Mouse (Mus musculus) testis, postnatal 14 days (tissue): ENCODE data around the gene Ptchd1.

Experiments used
- DNase-seq: peaks from one replicate; pipeline ENCODE4 v3.0.0; 2021; ENCODE audit warnings: low spot score

Ptchd1 gene

GRCm38 (mm10) chrX:155623701-155624281 is at the start of gene Ptchd1:
Gene Ptchd1 (minus strand): TSS chrX:155623814.
- no peak for DNase-seq

- DNase-seq: no peak
Measured at GRCm38 (mm10) chrX:155657971-155658370, 34.4 kb upstream of the Ptchd1 start.

GRCm38 (mm10) chrX:155645975-155646374 is 22.4 kb upstream of the Ptchd1 start:
- DNase-seq: no peak

GRCm38 (mm10) chrX:155643975-155644374 is 20.4 kb upstream of the Ptchd1 start:
- no peak for DNase-seq

- no peak for DNase-seq
Measured at GRCm38 (mm10) chrX:155625671-155626196, 2.1 kb upstream of the Ptchd1 start.

GRCm38 (mm10) chrX:155624895-155625294 is 1.3 kb upstream of the Ptchd1 start:
- DNase-seq: no peak

GRCm38 (mm10) chrX:155624341-155624841 is 777 bp upstream of the Ptchd1 start, which contains the start of gene Gm15155:
Gene Gm15155 (plus strand): TSS chrX:155624741.
- DNase-seq: no peak

- no peak for DNase-seq
Measured at GRCm38 (mm10) chrX:155622961-155623599, 534 bp downstream of the Ptchd1 start.

- DNase-seq: no peak
Measured at GRCm38 (mm10) chrX:155622527-155622926, 1.1 kb downstream of the Ptchd1 start.

- DNase-seq: no peak
Measured at GRCm38 (mm10) chrX:155601196-155601595, 22.4 kb downstream of the Ptchd1 start.

GRCm38 (mm10) chrX:155596390-155596789 is 27.2 kb downstream of the Ptchd1 start:
- DNase-seq: no peak

- DNase-seq: no peak
Measured at GRCm38 (mm10) chrX:155594685-155595084, 28.9 kb downstream of the Ptchd1 start.

- no peak for DNase-seq
Measured at GRCm38 (mm10) chrX:155592467-155592866, 31.1 kb downstream of the Ptchd1 start.

GRCm38 (mm10) chrX:155591490-155591889 is 32.1 kb downstream of the Ptchd1 start:
- no peak for DNase-seq

- DNase-seq: no peak
Measured at GRCm38 (mm10) chrX:155584586-155584985, 39.0 kb downstream of the Ptchd1 start.

GRCm38 (mm10) chrX:155579791-155580190 is 43.8 kb downstream of the Ptchd1 start:
- no peak for DNase-seq

- no peak for DNase-seq
Measured at GRCm38 (mm10) chrX:155572396-155572795, 51.2 kb downstream of the Ptchd1 start.

- DNase-seq: no peak
Measured at GRCm38 (mm10) chrX:155543780-155544179, 79.8 kb downstream of the Ptchd1 start.
